Mouse (Mus musculus) c-Kit-negative CD71-positive TER-119-positive erythroid progenitor cells, embryonic 14.5 days (primary cell): Measurements from ENCODE around the gene Sap18b.
"Not testable (repeated sequence)": the region's sequence is repeated elsewhere in the genome, so short reads cannot be mapped to it uniquely, and the experiment has no call there.

ENCODE experiments used
- DNase-seq: peaks from one replicate; pipeline ENCODE4 v3.0.0-alpha.2; 2013; ENCODE audit warnings: low read depth, low spot score

Sap18b gene

DNA sequence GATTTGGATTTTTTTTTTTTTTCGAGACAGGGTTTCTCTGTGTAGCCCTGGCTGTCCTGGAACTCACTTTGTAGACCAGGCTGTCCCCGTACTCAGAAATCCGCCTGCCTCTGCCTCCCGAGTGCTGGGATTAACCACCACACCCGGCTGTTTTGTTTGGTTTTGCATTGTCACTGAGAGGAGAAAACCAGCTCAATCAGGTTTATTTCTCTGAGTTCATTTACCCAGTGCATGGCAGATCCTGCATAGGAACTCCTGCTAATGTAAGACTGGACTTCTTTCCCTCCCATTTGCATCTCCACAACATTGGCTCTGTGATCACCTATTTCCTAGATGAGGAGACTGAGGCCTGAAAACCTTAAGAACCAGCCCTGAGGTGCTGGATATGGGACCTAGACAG is 3.0 kb upstream of the Sap18b start:
- no peak for DNase-seq

DNA sequence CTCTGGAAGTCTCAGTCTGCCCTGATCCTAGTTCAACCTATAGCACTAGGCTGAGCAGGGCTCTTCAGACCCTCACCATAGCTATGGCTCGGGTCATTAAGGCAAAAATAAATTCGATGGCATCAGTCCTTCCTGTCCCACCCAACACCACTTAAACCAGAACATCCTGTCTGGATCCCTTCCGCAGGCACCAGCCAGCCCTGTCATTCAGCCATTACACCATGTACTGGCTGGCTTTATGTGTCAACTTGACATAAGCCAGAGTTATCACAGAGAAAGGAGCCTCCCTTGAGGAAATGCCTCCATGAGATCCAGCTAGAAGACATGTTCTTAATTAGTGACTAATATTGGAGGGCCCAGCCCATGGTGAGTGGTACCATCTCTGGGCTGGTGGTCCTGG is 2.4 kb upstream of the Sap18b start:
- DNase-seq, result no peak

DNA sequence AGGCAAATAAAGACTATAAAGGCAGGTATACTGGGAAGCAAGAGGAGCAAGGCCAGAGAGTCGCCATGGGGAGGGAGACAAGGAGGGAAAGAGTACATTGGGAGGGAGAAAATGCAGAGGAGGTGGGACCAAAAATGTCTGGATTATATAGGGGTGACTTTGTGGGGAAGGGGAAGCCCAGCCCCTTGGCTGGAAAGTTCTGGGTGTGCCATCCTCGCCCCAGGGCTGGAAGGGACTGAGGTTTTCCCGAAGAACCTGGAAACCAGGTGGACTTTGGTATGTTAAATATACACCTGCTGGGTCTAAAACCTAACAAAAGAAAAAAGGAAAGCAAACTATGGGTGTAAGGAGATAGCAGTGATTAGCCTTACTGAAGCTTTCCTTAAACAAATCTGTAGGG is 5.0 kb downstream of the Sap18b start:
- DNase-seq, result no peak

DNA sequence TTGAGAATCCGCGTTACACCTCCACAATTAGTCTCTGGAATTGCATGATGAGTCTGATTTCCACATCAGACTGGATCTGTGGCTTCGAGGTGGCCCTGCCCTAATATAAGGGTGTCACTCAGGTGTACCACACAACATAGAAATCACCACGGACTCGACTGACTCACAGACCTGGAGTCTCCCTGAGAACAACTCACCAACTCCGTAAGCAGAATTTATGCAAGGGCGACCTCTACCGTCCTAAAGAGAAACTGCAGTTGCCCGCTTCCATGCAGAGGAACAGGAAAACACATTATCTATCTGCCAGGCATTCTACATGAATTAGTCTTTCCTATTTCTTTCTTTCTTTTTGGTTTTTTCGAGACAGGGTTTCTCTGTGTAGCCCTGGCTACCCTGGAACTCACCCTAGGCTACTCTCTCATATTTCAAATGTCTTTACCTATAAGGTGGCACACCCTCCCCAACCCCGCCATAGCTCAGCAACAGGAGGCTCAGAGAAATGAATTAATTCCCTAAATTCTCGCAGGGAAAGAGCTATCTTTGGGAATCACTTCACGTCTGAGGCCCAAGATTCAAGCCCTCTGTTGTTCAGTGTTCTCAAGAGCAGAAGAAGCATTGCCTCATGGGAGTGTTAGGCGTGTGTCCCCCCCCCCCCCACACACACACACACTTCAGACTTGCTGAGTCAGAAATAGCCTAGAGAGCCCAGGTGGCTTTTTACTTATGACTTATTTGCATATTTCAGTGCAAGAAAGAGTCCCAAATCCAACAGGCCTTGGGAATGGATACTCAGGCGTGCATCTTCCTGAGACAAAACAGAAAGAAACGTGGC is 7.7 kb downstream of the Sap18b start:
- DNase-seq, result peak; percentile 76

DNA sequence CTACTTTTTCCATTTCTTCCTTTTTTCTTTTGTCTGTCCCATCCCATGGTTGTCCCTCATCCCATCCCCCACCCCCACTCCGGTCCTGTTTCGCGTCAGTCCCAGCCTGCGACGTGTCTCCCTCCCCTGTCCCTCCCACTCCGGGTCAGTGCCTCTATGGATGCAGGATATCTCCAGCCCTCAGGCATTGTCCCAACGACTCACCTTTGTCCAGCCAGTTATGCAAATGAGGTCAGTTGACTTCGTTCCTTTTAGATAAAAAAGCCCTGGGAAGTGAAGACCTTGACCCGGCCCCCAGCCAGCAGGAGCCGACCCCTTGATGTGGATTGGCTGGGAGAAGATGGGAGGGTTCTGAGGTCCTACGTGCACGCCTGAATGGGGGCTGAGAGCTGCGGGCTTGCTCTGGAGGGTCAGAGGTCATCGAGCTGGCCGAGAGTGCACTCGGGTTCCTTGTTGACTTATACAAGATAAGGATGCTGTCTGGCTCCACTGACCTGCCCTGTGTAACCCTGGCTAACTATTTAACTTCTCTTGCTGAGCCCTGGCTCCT is 8.4 kb downstream of the Sap18b start:
- no peak for DNase-seq

DNA sequence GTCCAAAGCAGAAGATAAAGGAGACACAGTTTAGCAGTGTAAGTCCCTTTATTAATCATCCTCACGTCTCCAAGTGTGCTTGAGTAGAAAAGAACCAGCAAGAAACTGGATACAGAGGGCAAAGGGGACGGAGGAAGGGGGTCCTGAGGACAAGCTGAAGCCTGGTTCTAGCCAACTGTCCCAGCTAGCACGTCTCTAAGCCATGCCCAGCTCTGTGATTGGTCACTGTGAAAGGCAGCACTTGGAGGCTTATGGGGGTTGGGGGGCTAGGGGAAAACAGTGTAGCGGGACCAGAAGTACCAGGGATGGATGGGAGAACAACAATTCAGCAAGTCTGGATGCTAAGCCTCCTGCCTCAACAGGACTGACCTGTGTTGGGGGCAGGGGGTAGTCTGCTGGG is 10.7 kb downstream of the Sap18b start:
- no peak for DNase-seq

DNA sequence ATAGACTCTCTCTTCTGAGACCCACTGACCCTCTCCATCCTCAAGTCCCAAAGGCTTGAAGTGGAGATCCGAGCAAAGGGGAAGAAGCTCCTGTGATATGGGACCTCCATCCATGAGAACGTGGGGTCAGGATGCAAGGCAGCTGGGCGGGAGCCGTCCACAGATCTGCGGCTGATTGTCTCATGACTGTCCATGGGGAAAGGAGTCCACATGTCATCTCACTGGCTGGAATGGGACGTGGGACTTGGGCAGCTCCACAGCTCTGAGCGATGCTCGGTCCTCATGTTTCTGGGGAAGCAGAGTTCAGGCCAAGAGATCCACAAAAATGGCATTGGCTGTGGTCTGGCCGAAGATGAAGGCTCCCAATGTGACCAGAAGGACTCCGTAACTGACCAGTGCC is 12.1 kb downstream of the Sap18b start:
- no peak for DNase-seq

DNA sequence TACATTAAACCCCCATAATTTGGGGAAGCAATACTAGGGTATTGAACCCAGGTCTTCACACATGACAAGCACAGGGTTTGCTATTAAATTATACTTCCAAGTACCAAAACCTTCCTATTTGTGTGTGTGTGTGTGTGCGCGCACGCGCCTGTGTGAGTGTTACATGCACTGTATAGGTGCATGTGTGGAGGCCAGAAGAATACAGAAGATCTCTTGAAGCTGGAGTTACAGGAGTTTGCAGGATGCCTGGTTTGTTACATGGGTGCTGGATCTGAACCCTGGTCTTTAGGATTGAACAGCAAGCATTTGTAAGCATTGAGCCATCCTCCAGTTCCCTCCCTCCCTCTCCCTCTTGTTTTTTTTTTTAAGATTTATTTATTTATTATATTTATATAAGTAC is 14.1 kb downstream of the Sap18b start:
- DNase-seq, result no peak

DNA sequence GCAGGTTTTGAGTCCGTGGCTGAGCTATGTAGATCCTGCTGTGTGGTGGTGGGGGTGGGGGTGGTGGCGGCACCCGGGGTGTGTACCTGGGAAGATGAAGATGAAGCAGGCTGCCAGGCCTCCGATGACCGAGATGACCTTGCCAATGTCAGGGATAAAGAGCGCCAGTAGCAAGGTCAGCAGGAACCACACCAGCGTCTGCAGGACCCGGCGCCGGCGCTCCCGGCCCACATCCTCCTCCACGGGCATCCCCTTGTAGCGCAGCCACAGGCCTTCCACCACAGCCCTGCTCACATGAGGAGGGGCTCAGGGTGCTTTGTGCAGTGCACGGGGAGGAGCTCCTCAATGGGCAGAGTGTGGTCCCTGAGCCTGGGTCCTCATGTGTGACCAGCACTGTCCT is 16.3 kb downstream of the Sap18b start:
- no peak for DNase-seq

DNA sequence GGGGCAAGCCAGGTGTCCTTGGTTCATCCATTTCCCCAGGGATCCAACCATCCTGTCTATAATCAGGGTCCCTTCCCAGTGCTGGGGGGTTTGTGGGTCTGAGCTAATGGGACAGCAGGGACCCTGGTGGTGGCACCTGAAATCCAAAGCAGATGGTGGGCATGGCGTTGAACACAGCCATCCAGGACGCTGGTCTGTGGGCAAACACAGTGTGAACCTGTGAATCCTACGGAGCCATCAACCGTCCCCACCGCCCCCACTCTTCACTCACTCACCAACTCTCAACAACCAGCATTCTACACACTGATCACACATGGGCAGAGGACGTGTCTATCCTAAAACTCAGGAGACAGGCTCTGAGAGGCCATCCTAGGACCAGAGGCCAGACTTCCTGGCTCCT is 18.8 kb downstream of the Sap18b start:
- no peak for DNase-seq

DNA sequence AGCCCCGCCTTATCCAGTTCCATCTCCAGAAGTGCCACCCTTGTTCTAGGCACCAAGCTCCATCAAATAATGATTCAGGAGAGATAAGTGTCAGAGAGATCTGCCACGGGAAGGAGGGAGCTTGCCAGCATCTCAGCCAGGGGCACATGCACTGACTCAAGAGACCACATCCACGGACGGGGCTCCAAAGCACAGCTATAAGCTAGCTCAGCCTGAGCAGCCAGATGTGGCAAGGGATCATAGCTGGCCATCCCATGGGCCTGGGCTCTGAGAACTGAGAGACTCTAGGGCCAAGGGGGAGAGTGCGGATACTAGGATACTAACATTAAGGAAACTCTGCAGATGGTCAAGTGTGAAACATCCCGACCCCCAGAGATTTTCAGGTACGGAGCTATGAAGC is 19.9 kb downstream of the Sap18b start:
- DNase-seq, result no peak

DNA sequence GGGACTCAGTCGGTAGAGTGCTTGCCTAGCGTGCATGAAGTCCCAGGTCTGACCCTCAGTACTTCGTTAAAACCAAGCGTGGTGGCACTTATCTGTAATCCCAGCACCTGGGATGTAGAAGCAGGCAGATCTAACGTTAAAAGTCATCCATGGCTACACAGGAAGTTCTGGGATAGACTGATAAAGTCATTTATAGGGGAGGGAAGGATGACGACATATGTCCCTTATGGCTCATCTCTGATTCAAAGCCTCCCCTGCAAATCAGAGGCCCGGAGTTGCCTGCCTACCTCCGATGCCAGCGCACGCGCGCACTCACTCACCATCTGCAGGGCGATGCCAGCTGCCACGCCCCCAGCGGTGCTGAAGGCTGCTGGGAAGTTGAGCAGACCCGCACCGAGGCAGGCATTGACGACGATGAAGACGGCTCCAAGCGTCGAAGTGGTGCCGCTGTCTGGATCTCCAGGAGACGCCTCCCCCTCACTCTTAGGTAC is 23.0 kb downstream of the Sap18b start:
- DNase-seq, result no peak

DNA sequence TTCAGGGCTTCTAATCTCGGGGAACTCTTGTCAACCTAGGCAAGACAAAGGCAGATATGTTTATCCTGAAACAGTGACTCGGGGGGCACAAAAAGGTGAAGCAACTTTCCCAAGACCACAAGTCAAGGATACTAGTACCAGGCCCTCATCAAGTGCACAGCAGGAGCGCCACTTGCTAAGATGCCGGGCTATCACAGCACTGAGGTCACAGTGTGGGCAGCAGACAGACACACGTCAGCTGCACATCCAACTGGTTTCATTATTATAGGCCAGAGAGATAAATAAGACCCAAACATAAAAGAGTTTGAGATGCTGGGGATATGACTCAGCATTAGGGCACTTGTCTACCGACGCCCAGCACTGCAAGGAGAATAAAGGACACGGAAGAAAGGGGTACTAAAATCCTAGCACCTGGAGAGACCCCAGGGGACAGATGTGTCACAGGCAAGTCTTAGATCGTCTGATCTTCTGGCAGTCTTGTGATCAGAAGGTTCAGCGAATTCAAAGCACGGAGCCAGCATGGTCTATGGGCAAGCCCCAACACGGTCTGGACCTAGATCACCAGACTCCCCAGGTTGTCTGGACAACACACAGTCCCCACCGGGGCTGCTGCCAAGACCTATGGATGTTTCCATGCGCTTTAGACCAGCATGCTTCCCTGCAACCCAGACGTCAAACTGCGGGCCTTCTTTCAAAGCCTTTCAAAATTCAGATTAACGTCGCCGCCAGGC is 23.8 kb downstream of the Sap18b start:
- no peak for DNase-seq

DNA sequence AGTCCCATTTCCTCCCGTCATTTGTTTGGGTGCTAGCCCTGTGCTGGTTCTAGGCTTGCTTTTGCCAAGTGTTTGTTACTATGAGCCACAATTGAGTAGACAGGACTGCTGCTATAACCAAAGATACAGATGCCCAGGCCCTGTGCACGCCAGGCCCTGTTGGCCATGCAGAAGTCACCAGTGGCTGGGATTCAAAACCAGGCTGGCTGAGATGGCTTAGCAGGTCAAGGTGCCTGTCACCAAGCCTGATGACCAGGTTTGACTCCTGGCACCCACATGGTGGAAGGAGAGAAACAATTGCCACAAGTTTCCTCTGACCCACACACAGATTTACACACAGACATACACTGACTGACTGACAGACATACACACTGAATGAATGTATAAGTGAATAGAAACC is 25.2 kb downstream of the Sap18b start:
- DNase-seq, result no peak

DNA sequence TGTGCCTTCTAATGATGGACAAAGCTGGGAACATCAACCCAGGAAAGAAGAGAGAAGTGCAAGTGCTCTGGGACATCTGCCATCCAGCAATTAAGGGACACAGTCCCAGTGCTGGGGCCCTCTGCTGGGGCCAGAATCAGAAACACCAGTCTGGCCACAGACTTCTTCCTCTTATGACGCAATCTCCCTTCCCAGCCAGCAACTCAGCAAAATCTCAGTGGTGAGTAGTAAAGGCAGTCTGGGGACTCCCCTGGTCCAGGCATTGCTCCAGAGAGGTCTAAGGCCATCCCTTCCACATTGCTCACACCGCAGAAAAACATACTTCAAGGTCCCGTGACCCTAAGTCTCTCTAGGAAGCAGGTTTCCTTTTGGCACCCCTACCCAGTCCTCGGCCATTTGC is 27.1 kb downstream of the Sap18b start:
- no peak for DNase-seq

DNA sequence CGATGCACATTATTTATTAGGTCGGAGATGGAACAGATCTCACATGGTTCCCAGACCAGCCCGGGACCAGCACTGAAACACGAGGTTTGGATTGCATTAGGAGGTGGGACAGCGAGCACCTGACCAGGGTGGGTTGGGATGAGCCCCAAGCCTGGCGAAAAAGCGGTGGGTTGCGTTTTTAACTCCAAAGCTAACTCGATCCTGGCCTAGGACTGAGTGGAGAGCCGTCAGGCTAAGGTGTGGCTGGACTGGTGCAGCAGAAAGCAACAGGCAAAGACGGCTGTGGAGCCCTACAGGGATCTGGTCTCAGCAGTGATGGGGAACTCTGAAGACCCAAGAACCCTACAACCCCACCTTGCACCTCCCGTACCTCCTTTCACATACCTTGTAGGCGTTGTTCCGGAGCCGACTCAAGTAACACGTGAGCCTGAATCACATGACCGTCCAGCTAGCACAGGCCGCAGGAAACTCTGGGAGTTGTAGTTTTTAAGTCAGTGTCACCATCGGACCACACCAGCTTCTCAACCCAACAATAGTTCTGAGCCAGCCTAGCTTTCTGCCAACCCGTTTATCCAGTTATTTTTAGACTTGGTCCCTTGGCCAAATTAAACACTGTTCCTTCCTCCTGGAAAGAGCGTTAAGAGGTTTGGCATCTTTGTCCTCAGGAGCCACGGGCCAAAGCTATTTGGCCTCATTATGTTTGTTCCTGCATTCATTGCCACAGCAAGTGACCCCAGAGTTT is 28.1 kb downstream of the Sap18b start, which contains the start of gene Slc38a7:
Slc38a7 (minus strand) TSS at position 438 of the 742 bp plus-strand sequence.
- DNase-seq, result peak; percentile 42

DNA sequence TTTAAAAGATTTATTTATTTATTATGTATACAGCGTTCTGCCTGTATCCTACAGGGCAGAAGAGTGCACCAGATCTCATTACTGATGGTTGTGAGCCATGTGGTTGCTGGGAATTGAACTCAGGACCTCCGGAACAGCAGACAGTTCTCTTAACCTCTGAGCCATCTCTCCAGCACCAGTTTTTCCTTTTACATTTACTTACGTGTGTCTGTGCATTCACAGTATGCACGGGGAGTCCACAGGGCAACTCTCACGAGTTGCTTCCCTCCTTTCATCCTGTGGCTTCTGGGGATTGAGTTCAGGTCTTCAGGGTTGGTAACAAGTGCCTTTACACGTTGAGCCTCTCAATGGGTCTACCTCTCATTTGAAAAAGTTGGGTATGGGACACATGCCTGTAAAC is 29.0 kb downstream of the Sap18b start:
- no peak for DNase-seq

DNA sequence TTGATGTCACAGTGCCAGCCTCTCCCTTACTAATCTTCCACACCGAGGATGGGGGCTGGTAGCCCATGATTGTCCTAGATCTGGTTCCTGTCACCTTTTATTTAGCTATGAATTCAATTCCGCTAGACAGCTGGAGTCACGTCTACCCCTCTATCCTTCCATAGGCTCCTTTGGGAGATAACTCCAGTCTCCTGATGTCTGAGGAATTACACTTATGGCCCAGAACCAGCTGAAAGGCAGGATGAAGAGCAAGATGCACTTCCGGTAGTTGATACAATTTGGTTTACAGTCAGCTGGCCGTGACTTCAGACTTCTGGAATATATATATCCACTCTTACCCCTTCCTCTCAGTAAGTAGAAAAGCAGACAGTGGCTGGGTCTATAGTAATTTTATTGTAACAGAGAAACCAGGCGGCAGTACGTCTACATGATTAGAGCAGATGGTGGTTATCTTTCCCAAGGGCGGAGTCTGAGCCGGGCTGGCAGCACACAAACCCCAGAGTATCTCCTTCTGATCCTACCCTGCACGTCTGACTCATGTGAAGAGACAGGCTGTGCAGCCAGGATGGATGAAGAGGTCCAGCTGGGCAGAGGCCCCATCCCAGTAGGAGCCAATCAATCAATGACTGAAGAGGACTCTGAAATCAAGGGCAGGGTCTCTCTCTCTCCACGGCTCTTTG is 38.8 kb downstream of the Sap18b start:
- not testable (repeated sequence) for DNase-seq

DNA sequence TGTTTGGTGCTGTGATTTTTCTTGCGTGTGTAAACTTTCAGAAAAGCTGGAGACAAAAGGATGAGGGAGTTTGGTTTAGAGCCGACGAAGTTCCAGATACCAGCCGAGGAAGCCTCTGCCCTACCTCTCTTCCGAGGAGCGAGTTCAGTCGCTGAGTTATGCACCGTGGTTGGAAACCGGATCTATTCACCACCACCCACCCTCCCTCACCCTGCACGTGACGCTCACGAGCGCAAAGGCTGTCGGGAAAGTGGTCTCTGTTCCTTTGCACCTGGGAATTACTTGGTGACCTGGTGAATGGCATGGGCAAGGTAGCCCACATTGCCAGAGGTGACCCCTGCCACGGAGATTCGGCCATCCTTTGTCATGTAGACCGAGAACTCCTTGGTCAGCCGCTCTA is 39.7 kb downstream of the Sap18b start:
- not testable (repeated sequence) for DNase-seq

DNA sequence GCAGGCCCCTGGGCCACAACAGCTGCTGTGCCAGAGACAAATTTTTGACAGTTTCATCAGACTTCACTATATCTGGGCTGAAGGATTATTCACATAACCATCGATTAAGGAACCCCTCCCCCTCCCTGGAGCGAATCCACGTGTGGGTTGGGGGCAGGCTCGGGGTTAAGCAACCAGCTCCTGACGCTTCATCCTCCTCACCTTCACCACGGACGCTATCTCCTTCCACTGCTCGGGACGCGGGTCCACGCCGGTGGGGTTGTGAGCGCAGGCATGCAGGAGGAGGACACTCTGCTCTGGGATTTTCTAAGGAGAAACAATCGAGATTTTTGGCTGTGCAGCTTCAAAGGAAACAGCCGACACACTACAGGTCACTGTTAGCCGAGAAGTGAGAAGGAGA is 46.5 kb downstream of the Sap18b start:
- DNase-seq, result no peak

DNA sequence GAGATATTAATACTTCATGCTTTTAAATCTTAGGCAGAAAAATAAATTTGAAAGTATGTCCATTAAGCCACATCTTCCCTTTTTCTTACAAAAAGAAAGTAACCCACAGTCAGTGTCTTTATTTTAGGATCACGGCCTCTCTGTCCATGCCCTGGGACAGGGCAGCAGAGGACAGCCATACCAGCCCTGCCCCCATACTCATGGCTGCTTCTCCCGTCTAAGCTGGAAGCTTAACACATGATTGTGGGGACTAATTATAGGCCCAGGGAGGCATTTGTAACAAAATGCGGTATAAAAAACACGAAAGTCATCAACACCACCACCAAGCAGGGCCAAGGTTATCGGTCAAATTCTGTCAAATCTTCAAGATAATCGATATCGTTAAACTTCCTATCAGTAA is 50.1 kb downstream of the Sap18b start:
- no peak for DNase-seq
